Mouse (Mus musculus) heart, embryonic 15.5 days (tissue): Measurements from ENCODE around the gene Igsf8. TPM values are rescaled to one million over a fixed set of nuclear protein-coding genes. Genes with fewer than 3 reads are reported as not detected.
A peak's percentile ranks its signal among the peaks of the same experiment; 100 is the strongest.

ENCODE experiments used
- ATAC-seq: fragments of 200-750 bp; cut with Nextera tagmentation; replicated peaks from 2 replicates; pipeline ENCODE4 v1.8.0; 2017; ENCODE audit warnings: low read depth, moderate TSS enrichment; ENCODE audit not compliant: insufficient number of reproducible peaks, insufficient read depth, low FRiP score
- H3K27ac ChIP-seq: fragments of 300-500 bp; sonication (generic); 2 replicates; pipeline ENCODE4 v1.5.1; 2015; ENCODE audit warnings: mild to moderate bottlenecking, inconsistent platforms
- H3K27me3 ChIP-seq: fragments of 300-500 bp; sonication (generic); 2 replicates; pipeline ENCODE4 v1.6.1; 2015; ENCODE audit warnings: inconsistent platforms
- H3K36me3 ChIP-seq: fragments of 300-500 bp; sonication (generic); 2 replicates; pipeline ENCODE4 v1.6.1; 2015; ENCODE audit warnings: mild to moderate bottlenecking, inconsistent platforms
- H3K4me1 ChIP-seq: fragments of 300-500 bp; sonication (generic); replicated peaks from 2 replicates; pipeline ENCODE4 v1.6.1; 2015; ENCODE audit warnings: inconsistent platforms
- H3K4me2 ChIP-seq: fragments of 300-500 bp; sonication (generic); 2 replicates; pipeline ENCODE4 v1.6.1; 2015; ENCODE audit warnings: inconsistent platforms, mild to moderate bottlenecking, moderate library complexity
- H3K4me3 ChIP-seq: fragments of 300-500 bp; sonication (generic); 2 replicates; pipeline ENCODE4 v1.5.1; 2015; ENCODE audit warnings: mild to moderate bottlenecking, inconsistent platforms
- H3K9ac ChIP-seq: fragments of 300-500 bp; sonication (generic); 2 replicates; pipeline ENCODE4 v1.6.1; 2015; ENCODE audit warnings: mild to moderate bottlenecking, inconsistent platforms
- H3K9me3 ChIP-seq: fragments of 300-500 bp; sonication (generic); replicated peaks from 2 replicates; pipeline ENCODE4 v1.6.1; 2016; ENCODE audit warnings: inconsistent platforms
- WGBS: fragments of 180-500 bp; shearing (Covaris S2); methylation state at CpG from one replicate; pipeline ENCODE4 v1.1.7; 2015; ENCODE audit warnings: mixed read lengths; 5-methylcytosine and 5-hydroxymethylcytosine counted together
- polyA plus RNA-seq: library from polyadenylated mRNA; unstranded; fragments of >200 nt; fragmentation: Nextera tagmentation; extraction: Ambion mirVana; gene quantifications from 2 replicates; pipeline ENCODE4 v1.2.1, GENCODE M21; 2015

The Igsf8 gene
- polyA plus RNA-seq, 1 experiment from 2014 or later, result 20.6 TPM

GRCm38 (mm10) chr1:172292880-172293279 is 31.4 kb downstream of the Igsf8 start:
- 80% methylated on average over 2 of the region's 2 CpGs for WGBS
- H3K9ac ChIP-seq, result no peak overlapping the region
- H3K9me3 ChIP-seq, result no peaks in the 10 kb centered on the region
- ATAC-seq, result no peak
- H3K4me2 ChIP-seq, result no peak overlapping the region
- no peak overlapping the region for H3K4me3 ChIP-seq
- no peak overlapping the region for H3K27ac ChIP-seq
- H3K4me1 ChIP-seq, result peaks cover 32% of the 10 kb centered on the region
- peaks cover 23% of the 10 kb centered on the region for H3K36me3 ChIP-seq
- no peaks in the 10 kb centered on the region for H3K27me3 ChIP-seq

- no peak overlapping the region for H3K4me3 ChIP-seq
- H3K27me3 ChIP-seq, result no peaks in the 10 kb centered on the region
- ATAC-seq, result no peak
- H3K27ac ChIP-seq, result no peak overlapping the region
- H3K36me3 ChIP-seq, result peaks cover 23% of the 10 kb centered on the region
- no peaks in the 10 kb centered on the region for H3K9me3 ChIP-seq
- peaks cover 37% of the 10 kb centered on the region for H3K4me1 ChIP-seq
- no peak overlapping the region for H3K9ac ChIP-seq
- WGBS, result 87% methylated on average over 11 of the region's 11 CpGs
- no peak overlapping the region for H3K4me2 ChIP-seq
These were observed 32.0 kb downstream of the Igsf8 start for GRCm38 (mm10) chr1:172293449-172293848.

GRCm38 (mm10) chr1:172295751-172296197 is 34.3 kb downstream of the Igsf8 start:
- Histone ChIP-seq H3K4me1 (peaks cover 58% of the 10 kb centered on the region), H3K27me3 (no peaks in the 10 kb centered on the region), H3K4me3 (peak overlapping the region; percentile 51), H3K9me3 (no peaks in the 10 kb centered on the region), H3K27ac (peak overlapping the region; percentile 90), H3K4me2 (peak overlapping the region; percentile 68), H3K36me3 (peaks cover 7% of the 10 kb centered on the region; the same call in 1 of the 2 replicates), H3K9ac (peak overlapping the region; percentile 30; the same call in 1 of the 2 replicates)
- no peak; the same call in 1 of the 2 replicates for ATAC-seq
- WGBS, result 39% methylated on average over 4 of the region's 4 CpGs

- 62% methylated on average over 6 of the region's 6 CpGs for WGBS
- Histone ChIP-seq H3K27me3 (no peaks in the 10 kb centered on the region), H3K9ac (peak overlapping the region; percentile 60), H3K27ac (peak overlapping the region; percentile 90), H3K4me2 (peak overlapping the region; percentile 68), H3K4me1 (peaks cover 66% of the 10 kb centered on the region), H3K36me3 (no peaks in the 10 kb centered on the region), H3K9me3 (no peaks in the 10 kb centered on the region), H3K4me3 (peak overlapping the region; percentile 51)
- ATAC-seq, result no peak
These were observed 35.5 kb downstream of the Igsf8 start for GRCm38 (mm10) chr1:172296816-172297510.

- peak within 1 kb of the TSS; percentile 68 for H3K4me2 ChIP-seq
- 6% methylated on average over 16 of the region's 16 CpGs for WGBS
- H3K9me3 ChIP-seq, result no peaks in the 10 kb centered on the region
- H3K4me1 ChIP-seq, result peaks cover 66% of the 10 kb centered on the region
- peak within 1 kb of the TSS; percentile 90 for H3K27ac ChIP-seq
- peak; percentile 77 for ATAC-seq
- H3K9ac ChIP-seq, result peak within 1 kb of the TSS; percentile 60
- no peaks in the 10 kb centered on the region for H3K27me3 ChIP-seq
- peak within 1 kb of the TSS; percentile 51 for H3K4me3 ChIP-seq
- H3K36me3 ChIP-seq, result no peaks in the 10 kb centered on the region
These were observed 36.4 kb downstream of the Igsf8 start, which contains the start of gene Atp1a2 for GRCm38 (mm10) chr1:172297611-172298537. Atp1a2 (minus strand) TSS chr1:172298064.

GRCm38 (mm10) chr1:172299528-172299927 is 38.1 kb downstream of the Igsf8 start:
- no peak overlapping the region for H3K4me3 ChIP-seq
- WGBS, result 45% methylated on average over 7 of the region's 7 CpGs
- peak overlapping the region; percentile 73 for H3K27ac ChIP-seq
- ATAC-seq, result no peak
- H3K9me3 ChIP-seq, result no peaks in the 10 kb centered on the region
- H3K9ac ChIP-seq, result no peak overlapping the region
- no peaks in the 10 kb centered on the region for H3K27me3 ChIP-seq
- no peak overlapping the region for H3K4me2 ChIP-seq
- no peaks in the 10 kb centered on the region for H3K36me3 ChIP-seq
- H3K4me1 ChIP-seq, result peaks cover 66% of the 10 kb centered on the region

GRCm38 (mm10) chr1:172300247-172300646 is 38.8 kb downstream of the Igsf8 start:
- H3K4me3 ChIP-seq, result no peak overlapping the region
- ATAC-seq, result no peak
- peaks cover 60% of the 10 kb centered on the region for H3K4me1 ChIP-seq
- WGBS, result 50% methylated on average over 5 of the region's 5 CpGs
- H3K27me3 ChIP-seq, result no peaks in the 10 kb centered on the region
- no peak overlapping the region for H3K9ac ChIP-seq
- H3K36me3 ChIP-seq, result no peaks in the 10 kb centered on the region
- H3K9me3 ChIP-seq, result no peaks in the 10 kb centered on the region
- peak overlapping the region; percentile 73 for H3K27ac ChIP-seq
- H3K4me2 ChIP-seq, result no peak overlapping the region

GRCm38 (mm10) chr1:172301180-172301579 is 39.7 kb downstream of the Igsf8 start:
- H3K27ac ChIP-seq, result no peak overlapping the region
- H3K36me3 ChIP-seq, result no peaks in the 10 kb centered on the region
- ATAC-seq, result no peak
- WGBS, result 60% methylated on average over 12 of the region's 12 CpGs
- no peaks in the 10 kb centered on the region for H3K9me3 ChIP-seq
- H3K4me1 ChIP-seq, result peaks cover 50% of the 10 kb centered on the region
- H3K27me3 ChIP-seq, result no peaks in the 10 kb centered on the region
- no peak overlapping the region for H3K4me3 ChIP-seq
- no peak overlapping the region for H3K4me2 ChIP-seq
- H3K9ac ChIP-seq, result no peak overlapping the region

GRCm38 (mm10) chr1:172302311-172302710 is 40.9 kb downstream of the Igsf8 start:
- no peaks in the 10 kb centered on the region for H3K36me3 ChIP-seq
- no peak overlapping the region for H3K4me2 ChIP-seq
- no peaks in the 10 kb centered on the region for H3K9me3 ChIP-seq
- peaks cover 39% of the 10 kb centered on the region for H3K4me1 ChIP-seq
- 64% methylated on average over 3 of the region's 3 CpGs for WGBS
- no peak overlapping the region for H3K9ac ChIP-seq
- no peak overlapping the region for H3K4me3 ChIP-seq
- no peak overlapping the region for H3K27ac ChIP-seq
- no peak for ATAC-seq
- H3K27me3 ChIP-seq, result no peaks in the 10 kb centered on the region

GRCm38 (mm10) chr1:172302851-172303250 is 41.4 kb downstream of the Igsf8 start:
- Histone ChIP-seq H3K36me3 (no peaks in the 10 kb centered on the region), H3K27me3 (no peaks in the 10 kb centered on the region), H3K4me2 (no peak overlapping the region), H3K4me3 (no peak overlapping the region), H3K9ac (no peak overlapping the region), H3K27ac (no peak overlapping the region), H3K9me3 (no peaks in the 10 kb centered on the region), H3K4me1 (peaks cover 35% of the 10 kb centered on the region)
- no peak for ATAC-seq
- WGBS, result 37% methylated on average over 6 of the region's 6 CpGs

- H3K36me3 ChIP-seq, result no peaks in the 10 kb centered on the region
- no peak for ATAC-seq
- WGBS, result 50% methylated on average over 6 of the region's 6 CpGs
- H3K27me3 ChIP-seq, result no peaks in the 10 kb centered on the region
- no peak overlapping the region for H3K27ac ChIP-seq
- no peak overlapping the region for H3K4me3 ChIP-seq
- H3K9ac ChIP-seq, result no peak overlapping the region
- no peaks in the 10 kb centered on the region for H3K9me3 ChIP-seq
- no peak overlapping the region for H3K4me2 ChIP-seq
- H3K4me1 ChIP-seq, result peaks cover 24% of the 10 kb centered on the region
These were observed 43.0 kb downstream of the Igsf8 start for GRCm38 (mm10) chr1:172304443-172304842.
